Mouse (Mus musculus): ENCODE data around the gene Lamtor4. TPM values are rescaled to one million over a fixed set of nuclear protein-coding genes. Genes with fewer than 3 reads are reported as not detected.

Lamtor4 gene
- total RNA-seq, 2 experiments from 2014 or later: 53.1 to 60.1 TPM

- DNase-seq: no peak
- intact Hi-C loops (cut with DNase I): no loop called here
Measured at GRCm38 (mm10) chr5:138258993-138259392, 3.7 kb downstream of the Lamtor4 start.

- no peak for DNase-seq
- intact Hi-C loops (cut with DNase I): no loop called here
Measured at GRCm38 (mm10) chr5:138260051-138260450, 4.8 kb downstream of the Lamtor4 start.

GRCm38 (mm10) chr5:138260834-138261233 lies 5.6 kb downstream of the Lamtor4 start:
- intact Hi-C loops (cut with DNase I): no loop called here
- DNase-seq: no peak

GRCm38 (mm10) chr5:138262001-138262400 lies 6.7 kb downstream of the Lamtor4 start:
- intact Hi-C loops (cut with DNase I): no loop called here
- no peak for DNase-seq

GRCm38 (mm10) chr5:138262582-138263240 lies 7.4 kb downstream of the Lamtor4 start:
- intact Hi-C loops (cut with DNase I): no loop called here

GRCm38 (mm10) chr5:138263260-138264206 lies 8.3 kb downstream of the Lamtor4 start, which contains the start of gene BC037034:
BC037034 (minus strand) TSS chr5:138264033.
- DNase-seq: peak; percentile 92
- intact Hi-C loops (cut with DNase I): no loop called here

More at GRCm38 (mm10) chr5:138262582-138263240, 7.4 kb downstream of the Lamtor4 start:
- DNase-seq: no peak

- no peak for DNase-seq
Measured at GRCm38 (mm10) chr5:138264207-138264578, 8.9 kb downstream of the Lamtor4 start.

GRCm38 (mm10) chr5:138265712-138266111 lies 10.4 kb downstream of the Lamtor4 start:
- intact Hi-C loops (cut with DNase I): no loop called here
- no peak for DNase-seq

More at GRCm38 (mm10) chr5:138264207-138264578, 8.9 kb downstream of the Lamtor4 start:
- intact Hi-C loops (cut with DNase I): no loop called here

GRCm38 (mm10) chr5:138267114-138267513 lies 11.8 kb downstream of the Lamtor4 start:
- intact Hi-C loops (cut with DNase I): no loop called here
- no peak for DNase-seq

- no peak for DNase-seq
- intact Hi-C loops (cut with DNase I): no loop called here
Measured at GRCm38 (mm10) chr5:138268980-138269379, 13.7 kb downstream of the Lamtor4 start.

- intact Hi-C loops (cut with DNase I): no loop called here
Measured at GRCm38 (mm10) chr5:138271232-138271631, 15.9 kb downstream of the Lamtor4 start.

GRCm38 (mm10) chr5:138272409-138272923 lies 17.2 kb downstream of the Lamtor4 start, which contains the start of gene Gal3st4:
Gal3st4 (minus strand) TSS chr5:138272840.
- intact Hi-C loops (cut with DNase I): no loop called here

More at GRCm38 (mm10) chr5:138271232-138271631, 15.9 kb downstream of the Lamtor4 start:
- DNase-seq: no peak

GRCm38 (mm10) chr5:138274186-138274585 lies 18.9 kb downstream of the Lamtor4 start:
- no peak for DNase-seq
- intact Hi-C loops (cut with DNase I): no loop called here

More at GRCm38 (mm10) chr5:138272409-138272923, 17.2 kb downstream of the Lamtor4 start, which contains the start of gene Gal3st4:
- DNase-seq: no peak

GRCm38 (mm10) chr5:138275216-138276050 lies 20.2 kb downstream of the Lamtor4 start:
- intact Hi-C loops (cut with DNase I): loop anchor here (5.0 kb wide), 1 partner anchor 167 kb away; the partner anchor contains the start of gene Zfp157
- no peak for DNase-seq

- intact Hi-C loops (cut with DNase I): loop anchor here (5.0 kb wide), 1 partner anchor 164 kb away; the partner anchor contains the start of gene Zfp157
- DNase-seq: no peak
Measured at GRCm38 (mm10) chr5:138277994-138278393, 22.7 kb downstream of the Lamtor4 start.

- intact Hi-C loops (cut with DNase I): loop anchor here (5.0 kb wide), 1 partner anchor 162 kb away; the partner anchor contains the start of gene Zfp157
- DNase-seq: peak; percentile 97
Measured at GRCm38 (mm10) chr5:138279585-138280424, 24.5 kb downstream of the Lamtor4 start, which contains the start of the genes Gm43720, Gpc2 and Stag3. Gm43720 (minus strand) TSS chr5:138279958. Gpc2 (minus strand) TSS chr5:138280005. Stag3 (plus strand) TSS chr5:138280240.

- intact Hi-C loops (cut with DNase I): no loop called here
- no peak for DNase-seq
Measured at GRCm38 (mm10) chr5:138280425-138280768, 25.1 kb downstream of the Lamtor4 start.

- intact Hi-C loops (cut with DNase I): no loop called here
- DNase-seq: no peak
Measured at GRCm38 (mm10) chr5:138280829-138281228, 25.5 kb downstream of the Lamtor4 start.

- intact Hi-C loops (cut with DNase I): no loop called here
- DNase-seq: no peak
Measured at GRCm38 (mm10) chr5:138281798-138282197, 26.5 kb downstream of the Lamtor4 start.
